Mouse (Mus musculus) ES-E14 (cell line): Measurements from ENCODE around the gene Top1. TPM values are rescaled to one million over a fixed set of nuclear protein-coding genes. Genes with fewer than 3 reads are reported as not detected.

Source experiments
- DNase-seq: peaks from one replicate; pipeline ENCODE4 v3.0.0-alpha.2; 2013; ENCODE audit warnings: low read depth, low spot score
- H3K27ac ChIP-seq: 2 replicates; pipeline ENCODE4 v1.5.1; 2012; ENCODE audit warnings: low read depth, mild to moderate bottlenecking, low read length, moderate library complexity, mixed read lengths; ENCODE audit not compliant: poor library complexity, insufficient read depth, severe bottlenecking
- H3K36me3 ChIP-seq: 2 replicates; pipeline ENCODE4 v1.6.1; 2012; ENCODE audit warnings: mild to moderate bottlenecking, low read length, moderate library complexity, mixed read lengths; ENCODE audit not compliant: control insufficient read depth, poor library complexity, insufficient read depth, severe bottlenecking
- H3K4me1 ChIP-seq, 2 experiments: fragments of 150-350 bp in 1 of 2; sonication (generic) in 1 of 2; 2 replicates each; pipeline ENCODE4 v1.6.1; 2012; ENCODE audit warnings: low read length in 2 of 2, mild to moderate bottlenecking in 1 of 2, mixed read lengths in 1 of 2; ENCODE audit not compliant: control insufficient read depth in 2 of 2, insufficient read depth in 2 of 2, poor library complexity in 1 of 2
- H3K4me3 ChIP-seq, 2 experiments: fragments of 150-350 bp in 1 of 2; sonication (generic) in 1 of 2; 2 replicates each; pipeline ENCODE4 v1.5.1; 2012; ENCODE audit warnings: low read length in 2 of 2, low read depth in 1 of 2, mild to moderate bottlenecking in 1 of 2, mixed read lengths in 1 of 2; ENCODE audit not compliant: insufficient read depth in 1 of 2, poor library complexity in 1 of 2, severe bottlenecking in 1 of 2
- H3K9ac ChIP-seq: 2 replicates; pipeline ENCODE4 v1.6.1; 2012; ENCODE audit warnings: low read depth, mild to moderate bottlenecking, low read length, mixed read lengths; ENCODE audit not compliant: poor library complexity, insufficient read depth, severe bottlenecking
- H3K9me3 ChIP-seq: fragments of 150-350 bp; sonication (generic); 2 replicates; pipeline ENCODE4 v1.6.1; 2012; ENCODE audit warnings: low read depth, mild to moderate bottlenecking, low read length; ENCODE audit not compliant: control insufficient read depth, insufficient read depth
- CHD2 ChIP-seq: IDR thresholded peaks from 2 replicates; pipeline ENCODE4 v1.6.1; 2014; ENCODE audit warnings: mild to moderate bottlenecking, low read depth, low read length, inconsistent platforms
- HCFC1 ChIP-seq: IDR thresholded peaks from 2 replicates; pipeline ENCODE4 v1.6.1; 2012; ENCODE audit warnings: low read length, inconsistent platforms, borderline replicate concordance; ENCODE audit not compliant: insufficient read depth
- MAFK ChIP-seq: IDR thresholded peaks from 2 replicates; pipeline ENCODE4 v1.6.1; 2014; ENCODE audit warnings: mild to moderate bottlenecking, low read depth, low read length, inconsistent platforms; ENCODE audit not compliant: insufficient read depth
- ZC3H11A ChIP-seq: IDR thresholded peaks from 2 replicates; pipeline ENCODE4 v1.6.1; 2012; ENCODE audit warnings: low read depth, mild to moderate bottlenecking, inconsistent platforms, low read length, borderline replicate concordance
- ZNF384 ChIP-seq: IDR thresholded peaks from 2 replicates; pipeline ENCODE4 v1.6.1; 2012; ENCODE audit warnings: low read depth, low read length, inconsistent platforms
- in situ Hi-C, 2 experiments: fragments of 600-800 bp; cut with MboI; formaldehyde crosslinking; loops; one replicate each; pipeline ENCODE4 v1.15.1; 2025; ENCODE audit warnings: low sequenced_read_pairs in 2 of 2, inconsistent platforms in 1 of 2; ENCODE audit not compliant: unreplicated experiment in 2 of 2
- total RNA-seq: library from RNA; depleted of rRNA; stranded (reverse); fragments of 300-350 nt; gene quantifications from 2 replicates; pipeline ENCODE4 v1.2.3, GENCODE M21; 2012

Gene Top1
- total RNA-seq, 1 experiment, result 52.7 TPM

- Histone ChIP-seq H3K9me3 (no peaks in the 10 kb centered on the region), H3K4me1 (peaks cover 0 to 5% of the 10 kb centered on the region in 2 experiments; a peak in 1 of 4 replicates), H3K4me3 (no peak overlapping the region), H3K36me3 (peaks cover 5% of the 10 kb centered on the region), H3K27ac (no peak overlapping the region), H3K9ac (no peak overlapping the region)
- no peak for DNase-seq
- no peak for TF ChIP-seq MAFK
- TF ChIP-seq CHD2, result no peak
- TF ChIP-seq ZC3H11A, result no peak
- no peak for TF ChIP-seq HCFC1
- TF ChIP-seq ZNF384, result no peak
- in situ Hi-C loops, result no loop called here
Measured at GRCm38 (mm10) chr2:160767201-160767600, 121.5 kb downstream of the Top1 start.

- DNase-seq, result no peak
- no peaks in the 10 kb centered on the region for H3K9me3 ChIP-seq
- H3K27ac ChIP-seq, result no peak overlapping the region
- in situ Hi-C loops, result no loop called here
- no peak overlapping the region for H3K9ac ChIP-seq
- no peaks in the 10 kb centered on the region; the same call in 1 of the 2 replicates for H3K36me3 ChIP-seq
- H3K4me1 ChIP-seq, result peaks cover 0 to 5% of the 10 kb centered on the region in 2 experiments; a peak in 1 of 4 replicates
- TF ChIP-seq MAFK (no peak), ZNF384 (no peak), ZC3H11A (no peak), CHD2 (no peak), HCFC1 (no peak)
- no peak overlapping the region for H3K4me3 ChIP-seq
Measured at GRCm38 (mm10) chr2:160768097-160768695, 122.5 kb downstream of the Top1 start.

GRCm38 (mm10) chr2:160768997-160769396 is 123.3 kb downstream of the Top1 start:
- H3K4me1 ChIP-seq, result peaks cover 0 to 5% of the 10 kb centered on the region in 2 experiments; a peak in 1 of 4 replicates
- no peaks in the 10 kb centered on the region for H3K9me3 ChIP-seq
- in situ Hi-C loops, result no loop called here
- no peak for DNase-seq
- H3K27ac ChIP-seq, result no peak overlapping the region
- H3K4me3 ChIP-seq, result no peak overlapping the region
- no peaks in the 10 kb centered on the region for H3K36me3 ChIP-seq
- TF ChIP-seq ZNF384, result no peak
- no peak for TF ChIP-seq MAFK
- no peak for TF ChIP-seq CHD2
- no peak for TF ChIP-seq ZC3H11A
- TF ChIP-seq HCFC1, result no peak
- H3K9ac ChIP-seq, result no peak overlapping the region

GRCm38 (mm10) chr2:160770409-160770808 is 124.7 kb downstream of the Top1 start:
- Histone ChIP-seq H3K4me1 (no peaks in the 10 kb centered on the region), H3K9me3 (no peaks in the 10 kb centered on the region), H3K4me3 (no peak overlapping the region), H3K27ac (no peak overlapping the region), H3K9ac (no peak overlapping the region), H3K36me3 (no peaks in the 10 kb centered on the region)
- no peak for DNase-seq
- in situ Hi-C loops, result no loop called here
- TF ChIP-seq ZNF384, result no peak
- no peak for TF ChIP-seq CHD2
- no peak for TF ChIP-seq MAFK
- TF ChIP-seq HCFC1, result no peak
- no peak for TF ChIP-seq ZC3H11A

GRCm38 (mm10) chr2:160770871-160771270 is 125.2 kb downstream of the Top1 start:
- Histone ChIP-seq H3K36me3 (no peaks in the 10 kb centered on the region), H3K27ac (no peak overlapping the region), H3K9me3 (no peaks in the 10 kb centered on the region), H3K4me1 (no peaks in the 10 kb centered on the region), H3K4me3 (no peak overlapping the region), H3K9ac (no peak overlapping the region)
- no peak for DNase-seq
- in situ Hi-C loops, result no loop called here
- TF ChIP-seq HCFC1, result no peak
- TF ChIP-seq ZNF384, result no peak
- no peak for TF ChIP-seq CHD2
- no peak for TF ChIP-seq MAFK
- no peak for TF ChIP-seq ZC3H11A
